Mouse (Mus musculus) E14TG2a.4 (cell line): ENCODE measurements around the gene Cldn17.

Source experiments
- CTCF ChIP-seq: conservative IDR thresholded peaks from 2 replicates; pipeline ENCODE4 v1.5.1; 2014; ENCODE audit warnings: low read length
- NANOG ChIP-seq: IDR thresholded peaks from 2 replicates; pipeline ENCODE4 v1.6.1; 2014; ENCODE audit warnings: borderline replicate concordance, low read length, mixed read lengths

DNA sequence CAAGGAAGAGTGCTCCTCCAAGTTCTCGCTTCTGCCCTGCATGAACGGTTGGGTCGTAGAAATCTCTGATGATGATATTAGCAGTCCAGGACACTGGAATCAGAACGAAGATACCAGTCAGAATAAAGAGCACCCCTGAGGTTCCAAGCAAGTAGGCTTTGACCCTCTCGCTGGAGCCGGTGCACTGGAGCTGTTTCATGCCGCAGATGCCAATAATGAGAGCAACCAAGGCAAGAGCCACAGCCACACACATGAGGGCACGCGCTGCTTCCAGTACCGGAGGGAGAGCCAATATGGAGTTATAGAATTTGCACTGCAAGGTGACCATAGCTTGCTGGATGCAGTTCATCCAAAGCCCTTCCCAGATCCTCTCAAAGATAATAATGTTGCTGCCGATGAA is 440 bp downstream of the Cldn17 start:
- no peak for TF ChIP-seq CTCF
- no peak for TF ChIP-seq NANOG
